Comparison of ENCODE assay signal across 15 mouse cellular contexts in genomic region chr8:108935834-108936694, GRCm38 (mm10).
DNase-seq lines count a peak whose midpoint lies in the region; ATAC-seq and TF ChIP-seq lines count a peak whose summit lies in the region.
"Had no signal": no experiment of that assay in that cellular context is flagged by ENCODE, and none has a peak within 500 bp of the region (broad histone marks: within the 10 kb centered on the region; RNA-seq: fewer than 3 reads in every experiment).

No protein-coding gene starts in this region.

- H3K36me3 ChIP-seq in limb, embryonic 12.5 days, result peaks cover 72% of the 10 kb centered on the region
- peaks cover 73% of the 10 kb centered on the region for H3K36me3 ChIP-seq in limb, embryonic 10.5 days
- no peaks in the 10 kb centered on the region for H3K36me3 ChIP-seq in forebrain, embryonic 15.5 days
- H3K36me3 ChIP-seq in midbrain, postnatal 0 days (ENCODE audit: insufficient read depth, low read length), result peaks cover 16% of the 10 kb centered on the region

- WGBS in limb, embryonic 12.5 days, result 74% methylated on average over 18 of the region's 18 CpGs
- WGBS in limb, embryonic 10.5 days, result 87% methylated on average over 18 of the region's 18 CpGs
- WGBS in forebrain, embryonic 15.5 days, result 52% methylated on average over 18 of the region's 18 CpGs
- 63% methylated on average over 18 of the region's 18 CpGs for WGBS in midbrain, postnatal 0 days

- no peak overlapping the region for H3K4me2 ChIP-seq in limb, embryonic 12.5 days
- no peak overlapping the region for H3K4me2 ChIP-seq in forebrain, embryonic 15.5 days (replicated peaks)
- H3K4me2 ChIP-seq in midbrain, postnatal 0 days (ENCODE audit: low read depth, low read length, poor library complexity, severe bottlenecking), result no peak overlapping the region
- H3K4me2 ChIP-seq: heart, embryonic 11.5 days had no signal

- TF ChIP-seq CTCF in midbrain, postnatal 0 days (IDR thresholded peaks at IDR 0.05), result no peak

- H3K9ac ChIP-seq in limb, embryonic 12.5 days (replicated peaks), result no peak overlapping the region
- H3K9ac ChIP-seq in forebrain, embryonic 15.5 days (replicated peaks), result no peak overlapping the region
- H3K9ac ChIP-seq in midbrain, postnatal 0 days (replicated peaks; ENCODE audit: low read length, poor library complexity, severe bottlenecking), result no peak overlapping the region

- H3K9me3 ChIP-seq in limb, embryonic 12.5 days, result no peaks in the 10 kb centered on the region
- no peaks in the 10 kb centered on the region for H3K9me3 ChIP-seq in limb, embryonic 10.5 days (replicated peaks)
- H3K9me3 ChIP-seq in forebrain, embryonic 15.5 days, result no peaks in the 10 kb centered on the region
- no peaks in the 10 kb centered on the region for H3K9me3 ChIP-seq in midbrain, postnatal 0 days (ENCODE audit: low read length)

- peak overlapping the region; percentile 41; the same call in 1 of the 2 replicates for H3K27ac ChIP-seq in limb, embryonic 12.5 days
- H3K27ac ChIP-seq in limb, embryonic 10.5 days, result no peak overlapping the region
- H3K27ac ChIP-seq in forebrain, embryonic 15.5 days (replicated peaks), result peak overlapping the region; percentile 63
- H3K27ac ChIP-seq in midbrain, postnatal 0 days (ENCODE audit: low read depth, low read length), result peak overlapping the region; percentile 34; the same call in 1 of the 2 replicates
- H3K27ac ChIP-seq: gastrocnemius, adult 2 months had no signal

- DNase-seq in limb, embryonic 10.5 days (ENCODE audit: low spot score), result no peak
- peak; percentile 56 for DNase-seq in Muller cell, postnatal 12 days (ENCODE audit: inconsistent ontology term)
- no peak for DNase-seq in midbrain, postnatal 0 days (ENCODE audit: low spot score)
- DNase-seq in gastrocnemius, adult 8-10 months (ENCODE audit: low spot score in 2 of 2), result no peak
- DNase-seq: adrenal gland, postnatal 25 days; cerebellum, postnatal 36 days; gastrocnemius, adult 2 months; kidney, adult 11 months; kidney, postnatal 4 days; liver; thymus, postnatal 4 days had no signal

- H3K4me3 ChIP-seq in limb, embryonic 12.5 days (replicated peaks), result no peak overlapping the region
- no peak overlapping the region for H3K4me3 ChIP-seq in limb, embryonic 10.5 days
- no peak overlapping the region for H3K4me3 ChIP-seq in forebrain, embryonic 15.5 days
- H3K4me3 ChIP-seq in midbrain, postnatal 0 days (ENCODE audit: low read depth, low read length), result no peak overlapping the region
- H3K4me3 ChIP-seq: gastrocnemius, adult 2 months had no signal

- ATAC-seq in limb, embryonic 12.5 days (ENCODE audit: insufficient number of reproducible peaks, insufficient read depth, low FRiP score, low TSS enrichment, low read depth), result no peak
- no peak for ATAC-seq in forebrain, embryonic 15.5 days (replicated peaks)
- no peak for ATAC-seq in midbrain, postnatal 0 days (ENCODE audit: low FRiP score)
- ATAC-seq in activated CD4-positive, CD25-positive, alpha-beta regulatory T cell, adult 4 months, result no peak

- peaks cover 14% of the 10 kb centered on the region for H3K4me1 ChIP-seq in limb, embryonic 12.5 days (replicated peaks)
- peaks cover 48% of the 10 kb centered on the region for H3K4me1 ChIP-seq in limb, embryonic 10.5 days
- H3K4me1 ChIP-seq in forebrain, embryonic 15.5 days, result peaks cover 37% of the 10 kb centered on the region
- peaks cover 5% of the 10 kb centered on the region; the same call in 1 of the 2 replicates for H3K4me1 ChIP-seq in midbrain, postnatal 0 days (ENCODE audit: insufficient read depth, low read length)

- H3K27me3 ChIP-seq in limb, embryonic 12.5 days, result no peaks in the 10 kb centered on the region
- H3K27me3 ChIP-seq in limb, embryonic 10.5 days (ENCODE audit: low read depth, poor library complexity, severe bottlenecking), result no peaks in the 10 kb centered on the region
- H3K27me3 ChIP-seq in forebrain, embryonic 15.5 days, result no peaks in the 10 kb centered on the region
- no peaks in the 10 kb centered on the region for H3K27me3 ChIP-seq in midbrain, postnatal 0 days (ENCODE audit: insufficient read depth, low read length)
